13 mouse cellular contexts compared by ENCODE assay signal in genomic region chr6:97612861-97613260, GRCm38 (mm10).
"Had no signal": no experiment of that assay in that cellular context is flagged by ENCODE, and none has a peak within 500 bp of the region (broad histone marks: within the 10 kb centered on the region; RNA-seq: fewer than 3 reads in every experiment).

No protein-coding gene starts in this region.

- H3K36me3 ChIP-seq: limb, embryonic 15.5 days; liver, embryonic 12.5 days; stomach, embryonic 15.5 days had no signal

- DNase-seq: kidney, postnatal 25 days; lung, embryonic 14.5 days; lung, postnatal 10 days; lung, postnatal 4 days; right cerebral cortex, postnatal 14 days; thymus, adult 2 months; thymus, postnatal 25 days had no signal

- H3K4me3 ChIP-seq: left cerebral cortex, adult 2 months; limb, embryonic 15.5 days; liver, embryonic 12.5 days; midbrain, embryonic 10.5 days; stomach, embryonic 15.5 days had no signal

- H3K9me3 ChIP-seq: limb, embryonic 15.5 days; liver, embryonic 12.5 days; midbrain, embryonic 10.5 days; stomach, embryonic 15.5 days had no signal

- ATAC-seq: liver, embryonic 12.5 days; midbrain, embryonic 16.5 days had no signal

- H3K9ac ChIP-seq: limb, embryonic 15.5 days; liver, embryonic 12.5 days; lung, embryonic 14.5 days; stomach, embryonic 15.5 days had no signal

- H3K27ac ChIP-seq: left cerebral cortex, adult 2 months; limb, embryonic 15.5 days; liver, embryonic 12.5 days; midbrain, embryonic 10.5 days; stomach, embryonic 15.5 days had no signal

- H3K4me2 ChIP-seq: limb, embryonic 15.5 days; liver, embryonic 12.5 days; lung, embryonic 14.5 days; stomach, embryonic 15.5 days had no signal
